Mouse (Mus musculus) left cerebral cortex, adult 11 months (tissue): ENCODE results near the gene Mfsd6l.

Source experiments
- DNase-seq: peaks from one replicate; pipeline ENCODE4 v3.0.0; 2022; ENCODE audit warnings: low spot score

The Mfsd6l gene

DNA sequence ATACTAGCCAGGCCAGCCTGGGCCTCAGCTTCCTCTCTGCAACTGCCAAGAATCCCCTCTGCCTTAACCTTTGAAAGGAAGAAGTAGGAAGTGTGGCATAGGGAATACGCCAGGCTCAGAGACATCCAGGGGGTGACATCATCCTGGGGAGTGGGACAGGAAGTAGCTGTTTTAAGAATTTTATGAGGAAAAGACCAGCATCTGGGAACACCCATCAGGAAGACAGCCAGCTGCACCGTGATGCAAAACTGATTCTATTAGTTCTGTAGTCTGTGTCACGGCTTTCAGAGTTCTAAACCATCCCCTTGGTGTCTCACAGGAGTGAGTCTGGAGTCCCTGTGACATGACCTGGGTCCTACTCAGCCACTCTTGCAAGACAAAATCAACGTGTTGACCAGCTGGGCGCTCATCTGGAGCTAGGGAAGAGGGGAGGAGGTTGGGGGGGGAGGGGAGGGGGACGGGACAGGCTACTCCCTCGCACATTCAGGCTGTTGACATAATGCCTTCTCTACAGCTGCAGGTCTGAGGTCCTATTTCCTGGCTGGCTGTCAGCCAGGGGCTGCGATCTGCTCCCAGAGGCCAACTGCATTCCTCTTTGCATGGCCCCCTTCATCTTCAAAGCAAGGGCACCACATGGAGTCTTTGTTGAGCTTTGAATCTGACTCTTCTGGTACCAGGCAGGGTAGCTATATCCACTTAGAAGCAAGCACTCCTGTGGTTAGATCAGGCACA lies 46.4 kb downstream of the Mfsd6l start:
- DNase-seq, result no peak

DNA sequence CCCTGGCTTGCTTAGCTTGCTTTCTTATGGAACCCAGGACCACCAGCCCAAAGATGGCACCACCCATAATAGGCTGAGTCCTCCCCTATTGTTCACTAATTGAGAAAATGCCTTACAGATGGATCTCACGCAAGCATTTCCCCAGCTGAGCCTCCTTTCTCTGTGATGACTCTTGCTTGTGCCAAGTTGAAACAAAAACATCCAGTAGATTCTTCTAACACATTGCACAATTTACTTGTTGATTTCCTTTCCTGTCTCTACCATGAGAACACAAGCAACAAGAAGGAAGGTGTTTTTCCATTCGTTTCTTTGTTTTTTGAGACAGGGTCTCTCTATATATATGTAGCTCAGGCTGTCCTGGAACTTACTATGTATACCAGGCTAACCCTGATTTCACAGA lies 51.1 kb downstream of the Mfsd6l start:
- DNase-seq, result no peak
